Mouse (Mus musculus) megakaryocyte, embryonic 14.5 days (primary cell): Measurements from ENCODE around the gene Meox1.

ENCODE experiments used
- FLI1 ChIP-seq: IDR thresholded peaks from 2 replicates; pipeline ENCODE4 v1.6.1; 2012; ENCODE audit warnings: low read length, inconsistent platforms, mixed read lengths
- GATA1 ChIP-seq: IDR thresholded peaks from 3 replicates; pipeline ENCODE4 v1.6.1; 2012; ENCODE audit warnings: mixed read lengths, low read length, inconsistent platforms, borderline replicate concordance

DNA sequence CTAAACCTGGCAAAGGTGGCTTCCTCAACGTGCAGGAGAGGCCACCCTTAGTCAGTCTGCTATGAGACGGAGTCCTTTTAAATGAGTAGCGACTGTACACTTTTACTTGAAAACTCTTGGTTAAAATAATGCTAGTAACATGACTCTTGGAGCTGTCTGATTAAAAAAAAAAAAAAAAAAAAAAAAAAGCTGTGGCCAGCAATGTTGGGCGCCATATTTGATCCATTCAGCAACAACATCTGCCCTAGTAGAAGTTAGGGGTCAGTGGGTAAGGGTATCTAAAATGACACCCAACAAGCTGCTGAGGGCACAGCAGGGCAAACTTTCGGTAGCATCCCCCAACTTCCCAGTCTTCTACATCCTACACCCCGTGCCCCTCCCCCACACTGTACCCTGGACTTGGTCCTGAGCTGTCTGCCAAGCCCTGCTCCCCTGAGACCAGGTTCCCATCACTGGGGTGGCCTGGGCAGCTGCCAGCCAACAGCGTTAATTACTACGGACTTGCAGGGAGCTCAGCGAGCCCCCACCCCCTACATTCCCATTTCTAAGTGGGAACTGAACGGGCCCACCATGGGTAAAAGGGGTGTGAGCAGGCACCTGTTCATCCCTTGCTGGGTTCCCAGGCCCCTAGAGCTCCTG, 32.9 kb upstream of the Meox1 start:
- TF ChIP-seq GATA1 (no peak), FLI1 (no peak)
